30 mouse cellular contexts compared by ENCODE assay signal in the genomic region with DNA sequence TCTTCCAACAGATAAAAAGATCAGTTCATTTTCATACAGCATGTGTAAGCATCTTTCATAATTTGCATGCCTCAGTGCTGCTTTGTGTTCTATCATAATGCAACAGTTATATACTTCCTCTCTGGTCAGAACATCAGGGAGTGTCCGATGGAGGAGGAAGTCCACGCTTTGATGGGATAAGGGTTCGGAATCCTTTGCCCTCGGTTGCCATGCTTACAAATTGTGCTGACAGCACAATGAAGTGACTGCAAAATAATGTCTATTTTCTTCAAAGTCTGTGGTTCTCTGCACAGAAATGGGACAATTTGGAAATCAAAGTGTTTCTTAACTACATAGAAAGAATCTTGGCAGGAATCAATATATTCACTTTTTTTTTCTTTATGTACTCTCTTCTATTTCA.
"Had no signal": no experiment of that assay in that cellular context is flagged by ENCODE, and none has a peak within 500 bp of the region (broad histone marks: within the 10 kb centered on the region; RNA-seq: fewer than 3 reads in every experiment).

No protein-coding gene starts in this region.

- H3K9ac ChIP-seq: limb, embryonic 12.5 days; limb, embryonic 13.5 days; limb, embryonic 15.5 days; liver, embryonic 12.5 days; liver, embryonic 13.5 days; liver, embryonic 14.5 days; liver, embryonic 15.5 days; liver, postnatal 0 days; midbrain, embryonic 12.5 days; midbrain, embryonic 13.5 days; midbrain, embryonic 15.5 days; neural tube, embryonic 12.5 days had no signal

- H3K36me3 ChIP-seq: limb, embryonic 10.5 days; limb, embryonic 12.5 days; limb, embryonic 13.5 days; limb, embryonic 15.5 days; liver, embryonic 12.5 days; liver, embryonic 13.5 days; liver, embryonic 15.5 days; midbrain, embryonic 10.5 days; midbrain, embryonic 12.5 days; midbrain, embryonic 13.5 days; midbrain, embryonic 15.5 days; neural tube, embryonic 12.5 days had no signal

- DNase-seq: layer of hippocampus, postnatal 36 days; left cerebral cortex, postnatal 4 days; liver; liver, embryonic 13.5 days; liver, postnatal 0 days; lung, adult 18-20 months; lung, adult 2 months; lung, postnatal 14 days; lung, postnatal 36 days; lung, postnatal 4 days; midbrain, embryonic 14.5 days had no signal

- H3K4me2 ChIP-seq: limb, embryonic 12.5 days; limb, embryonic 13.5 days; limb, embryonic 15.5 days; liver, embryonic 11.5 days; liver, embryonic 12.5 days; liver, embryonic 13.5 days; liver, embryonic 15.5 days; midbrain, embryonic 11.5 days; midbrain, embryonic 12.5 days; midbrain, embryonic 13.5 days; midbrain, embryonic 15.5 days; neural tube, embryonic 12.5 days had no signal

- H3K4me3 ChIP-seq: left cerebral cortex, adult 2 months; limb, embryonic 10.5 days; limb, embryonic 12.5 days; limb, embryonic 13.5 days; limb, embryonic 15.5 days; liver, embryonic 12.5 days; liver, embryonic 13.5 days; liver, embryonic 15.5 days; megakaryocyte, embryonic 14.5 days; midbrain, embryonic 10.5 days; midbrain, embryonic 12.5 days; midbrain, embryonic 13.5 days; midbrain, embryonic 15.5 days; myocyte; neural tube, embryonic 12.5 days had no signal

- H3K4me1 ChIP-seq: limb, embryonic 10.5 days; limb, embryonic 12.5 days; limb, embryonic 15.5 days; liver, embryonic 12.5 days; liver, embryonic 13.5 days; liver, embryonic 15.5 days; megakaryocyte, embryonic 14.5 days; midbrain, embryonic 10.5 days; midbrain, embryonic 12.5 days; midbrain, embryonic 13.5 days; midbrain, embryonic 15.5 days; neural tube, embryonic 12.5 days had no signal

- H3K9me3 ChIP-seq: limb, embryonic 10.5 days; limb, embryonic 12.5 days; limb, embryonic 13.5 days; limb, embryonic 15.5 days; liver, embryonic 12.5 days; liver, embryonic 13.5 days; liver, embryonic 15.5 days; megakaryocyte, embryonic 14.5 days; midbrain, embryonic 10.5 days; midbrain, embryonic 12.5 days; midbrain, embryonic 13.5 days; midbrain, embryonic 15.5 days; neural tube, embryonic 12.5 days had no signal

- H3K27me3 ChIP-seq: limb, embryonic 12.5 days; limb, embryonic 13.5 days; limb, embryonic 15.5 days; liver, embryonic 12.5 days; liver, embryonic 13.5 days; liver, embryonic 15.5 days; megakaryocyte, embryonic 14.5 days; midbrain, embryonic 12.5 days; midbrain, embryonic 13.5 days; midbrain, embryonic 15.5 days; neural tube, embryonic 12.5 days had no signal

- ATAC-seq: liver, embryonic 12.5 days; liver, postnatal 0 days; midbrain, embryonic 13.5 days; midbrain, embryonic 15.5 days; midbrain, embryonic 16.5 days had no signal

- H3K27ac ChIP-seq: left cerebral cortex, adult 2 months; limb, embryonic 10.5 days; limb, embryonic 12.5 days; limb, embryonic 13.5 days; limb, embryonic 15.5 days; liver, embryonic 12.5 days; liver, embryonic 13.5 days; liver, embryonic 14.5 days; liver, embryonic 15.5 days; macrophage; midbrain, embryonic 10.5 days; midbrain, embryonic 12.5 days; midbrain, embryonic 13.5 days; midbrain, embryonic 15.5 days; neural tube, embryonic 12.5 days had no signal
